Mouse (Mus musculus) forebrain, embryonic 10.5 days (tissue): ENCODE results near the gene Pilrb2. TPM values are rescaled to one million over a fixed set of nuclear protein-coding genes. Genes with fewer than 3 reads are reported as not detected.
"Not testable (repeated sequence)": the region's sequence is repeated elsewhere in the genome, so short reads cannot be mapped to it uniquely, and the experiment has no call there.

Experiments
- DNase-seq: peaks from one replicate; pipeline ENCODE4 v3.0.0-alpha.2; 2017; ENCODE audit warnings: low spot score; ENCODE audit errors: extremely low spot score
- H3K27ac ChIP-seq: fragments of 300-500 bp; sonication (generic); 2 replicates; pipeline ENCODE4 v1.5.1; 2016; ENCODE audit warnings: mild to moderate bottlenecking
- H3K27me3 ChIP-seq: fragments of 300-500 bp; sonication (generic); 2 replicates; pipeline ENCODE4 v1.6.1; 2016; ENCODE audit warnings: mild to moderate bottlenecking; ENCODE audit not compliant: poor library complexity, severe bottlenecking
- H3K36me3 ChIP-seq: fragments of 300-500 bp; sonication (generic); replicated peaks from 2 replicates; pipeline ENCODE4 v1.6.1; 2016; ENCODE audit warnings: mild to moderate bottlenecking, moderate library complexity
- H3K4me1 ChIP-seq: fragments of 300-500 bp; sonication (generic); 2 replicates; pipeline ENCODE4 v1.6.1; 2016
- H3K4me3 ChIP-seq: fragments of 300-500 bp; sonication (generic); 2 replicates; pipeline ENCODE4 v1.5.1; 2016; ENCODE audit warnings: mild to moderate bottlenecking, moderate library complexity
- H3K9me3 ChIP-seq: fragments of 300-500 bp; sonication (generic); 2 replicates; pipeline ENCODE4 v1.6.1; 2016; ENCODE audit warnings: mild to moderate bottlenecking, moderate library complexity
- WGBS: fragments of 180-500 bp; shearing (Covaris S2); methylation state at CpG from one replicate; pipeline ENCODE4 v1.1.7; 2016; 5-methylcytosine and 5-hydroxymethylcytosine counted together
- polyA plus RNA-seq: library from polyadenylated mRNA; unstranded; fragments of >200 nt; fragmentation: Nextera tagmentation; extraction: Ambion mirVana; gene quantifications from 2 replicates; pipeline ENCODE4 v1.2.1, GENCODE M21; 2016

Pilrb2 gene
- polyA plus RNA-seq, 1 experiment from 2014 or later, result not detected

DNA sequence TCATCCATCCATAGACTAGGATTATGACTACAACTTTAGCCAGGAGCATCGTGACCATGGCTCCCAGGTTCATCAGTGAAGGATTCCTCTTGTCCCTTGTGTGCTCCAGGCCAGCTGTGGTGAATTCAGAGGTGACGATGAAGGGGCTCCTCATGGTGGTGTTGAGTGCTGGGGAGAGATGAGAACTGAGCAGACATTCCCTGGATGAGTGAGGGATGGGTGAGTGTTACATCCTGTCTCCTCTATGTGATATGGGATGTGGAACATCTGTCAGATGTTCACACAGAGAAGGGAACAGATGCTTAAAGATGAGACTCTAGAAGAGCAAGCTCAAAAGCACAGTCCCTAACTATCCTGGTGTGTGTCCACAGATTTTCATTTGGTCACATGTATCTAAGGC, 3.0 kb downstream of the Pilrb2 start:
- not testable (repeated sequence) for H3K4me3 ChIP-seq, H3K27me3 ChIP-seq, H3K36me3 ChIP-seq, DNase-seq, H3K4me1 ChIP-seq, H3K9me3 ChIP-seq, H3K27ac ChIP-seq
- WGBS, result 79% methylated on average over 2 of the region's 2 CpGs

DNA sequence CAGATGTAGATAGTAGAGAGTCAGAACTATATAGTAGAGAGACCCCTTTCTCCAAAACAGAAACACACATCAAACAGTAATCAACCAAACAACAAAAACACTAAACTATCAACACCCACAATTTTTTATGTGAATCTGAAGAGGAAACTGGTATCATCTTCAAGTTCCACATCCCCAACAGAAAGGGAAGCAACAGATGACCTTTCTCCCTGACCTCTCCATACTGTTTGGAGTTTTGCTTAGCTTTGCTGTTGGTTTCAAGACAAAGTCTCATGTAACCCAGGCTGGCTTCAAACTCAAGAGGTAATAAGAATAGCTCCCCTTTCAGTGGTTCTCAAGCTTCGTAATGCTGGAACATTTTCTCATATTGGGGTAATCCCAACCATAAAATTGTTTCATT, 7.6 kb downstream of the Pilrb2 start:
- WGBS, result 89% methylated on average over 1 of the region's 1 CpGs
- H3K36me3 ChIP-seq, H3K27ac ChIP-seq, H3K4me3 ChIP-seq, DNase-seq, H3K4me1 ChIP-seq, H3K27me3 ChIP-seq, H3K9me3 ChIP-seq: not testable (repeated sequence)

DNA sequence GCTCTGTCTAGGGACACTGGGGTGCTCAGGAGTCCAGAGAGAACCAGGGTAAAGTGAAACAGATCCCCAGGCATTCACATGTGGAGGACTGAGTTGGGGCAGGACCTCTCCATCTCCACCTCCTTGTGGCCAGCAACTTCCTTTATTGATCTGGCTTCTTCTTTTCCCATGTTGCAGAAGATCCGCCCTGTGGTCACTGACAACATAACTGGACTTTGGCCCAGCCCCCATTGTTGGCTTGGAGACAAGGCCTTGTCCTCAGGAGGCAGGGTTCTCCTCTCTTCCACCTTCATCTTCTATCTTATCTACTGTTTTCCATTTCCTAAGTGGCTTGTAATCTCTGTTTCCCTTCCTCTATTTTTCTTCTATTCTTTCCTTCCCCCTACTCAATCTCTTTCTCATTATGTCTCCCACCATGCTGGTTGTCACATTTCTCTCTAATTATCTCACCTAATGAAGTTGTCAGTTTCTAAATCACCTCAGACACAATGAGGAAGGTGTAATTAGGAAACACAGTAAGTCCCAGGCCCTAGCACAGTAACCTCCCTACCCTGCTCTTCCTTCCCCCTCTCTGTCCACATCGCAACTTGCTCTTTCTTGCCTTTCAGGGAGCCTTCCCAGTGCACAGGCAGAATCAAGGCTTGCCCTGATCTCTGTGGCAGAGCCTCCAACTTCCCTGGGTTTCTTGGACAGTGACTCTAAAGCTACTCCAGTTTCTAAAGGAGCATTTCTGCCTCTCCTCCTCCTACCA, 13.5 kb downstream of the Pilrb2 start, which contains the start of gene Pilrb1:
Gene Pilrb1 (minus strand): TSS at position 147 of the 751 bp plus-strand sequence.
- H3K36me3 ChIP-seq, H3K27ac ChIP-seq, DNase-seq, H3K27me3 ChIP-seq, H3K9me3 ChIP-seq, H3K4me1 ChIP-seq, H3K4me3 ChIP-seq: not testable (repeated sequence)
- 79% methylated on average over 2 of the region's 2 CpGs for WGBS

DNA sequence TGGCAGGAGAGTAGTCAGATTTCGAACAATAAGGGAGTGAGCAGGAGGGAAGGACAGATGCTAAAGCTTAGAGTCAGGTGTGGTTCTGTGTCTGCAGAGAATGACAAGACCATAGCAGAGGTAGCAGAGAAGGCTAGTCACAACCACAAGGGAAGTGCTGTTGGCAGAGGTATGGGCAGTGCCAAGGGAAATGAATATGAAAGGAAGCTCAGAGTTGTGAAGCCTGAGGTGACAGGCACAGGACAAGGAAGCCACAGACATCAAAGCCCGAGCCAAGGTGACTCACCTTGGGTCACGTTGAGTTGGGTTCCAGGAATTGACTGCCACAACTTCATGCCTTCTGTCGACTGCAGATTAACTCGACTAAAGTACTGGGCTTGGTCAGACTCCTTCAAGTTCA, 14.7 kb downstream of the Pilrb2 start:
- not testable (repeated sequence) for H3K4me3 ChIP-seq, H3K9me3 ChIP-seq, DNase-seq, H3K27ac ChIP-seq, H3K4me1 ChIP-seq, H3K27me3 ChIP-seq, H3K36me3 ChIP-seq
- WGBS, result 83% methylated on average over 5 of the region's 5 CpGs

DNA sequence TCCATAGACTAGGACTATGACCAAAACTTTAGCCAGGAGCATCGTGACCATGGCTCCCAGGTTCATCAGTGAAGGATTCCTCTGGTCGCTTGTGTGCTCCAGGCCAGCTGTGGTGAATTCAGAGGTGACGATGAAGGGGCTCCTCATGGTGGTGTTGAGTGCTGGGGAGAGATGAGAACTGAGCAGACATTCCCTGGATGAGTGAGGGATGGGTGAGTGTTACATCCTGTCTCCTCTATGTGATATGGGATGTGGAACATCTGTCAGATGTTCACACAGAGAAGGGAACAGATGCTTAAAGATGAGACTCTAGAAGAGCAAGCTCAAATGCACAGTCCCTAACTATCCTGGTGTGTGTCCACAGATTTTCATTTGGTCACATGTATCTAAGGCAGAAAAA, 16.7 kb downstream of the Pilrb2 start:
- 85% methylated on average over 3 of the region's 3 CpGs for WGBS
- not testable (repeated sequence) for H3K27me3 ChIP-seq, H3K9me3 ChIP-seq, H3K36me3 ChIP-seq, H3K4me1 ChIP-seq, H3K4me3 ChIP-seq, H3K27ac ChIP-seq, DNase-seq

GRCm38 (mm10) chr5:137850313-137850712, 21.3 kb downstream of the Pilrb2 start:
- 87% methylated on average over 1 of the region's 1 CpGs for WGBS
- DNase-seq, H3K4me3 ChIP-seq, H3K27me3 ChIP-seq, H3K27ac ChIP-seq, H3K4me1 ChIP-seq, H3K36me3 ChIP-seq, H3K9me3 ChIP-seq: not testable (repeated sequence)

- not testable (repeated sequence) for DNase-seq, H3K4me1 ChIP-seq, H3K9me3 ChIP-seq, H3K36me3 ChIP-seq, H3K27ac ChIP-seq, H3K4me3 ChIP-seq, H3K27me3 ChIP-seq
Observed at GRCm38 (mm10) chr5:137837110-137837509, 34.5 kb downstream of the Pilrb2 start.

- Histone ChIP-seq H3K36me3 (no peaks in the 10 kb centered on the region), H3K27ac (no peak overlapping the region), H3K4me3 (no peak overlapping the region), H3K9me3 (no peaks in the 10 kb centered on the region), H3K27me3 (no peaks in the 10 kb centered on the region), H3K4me1 (no peaks in the 10 kb centered on the region)
- DNase-seq, result no peak
Observed at GRCm38 (mm10) chr5:137836611-137837010, 35.0 kb downstream of the Pilrb2 start.

GRCm38 (mm10) chr5:137835966-137836520, 35.6 kb downstream of the Pilrb2 start, which contains the start of gene Pilra:
Gene Pilra (minus strand): TSS chr5:137836281.
- not testable (repeated sequence) for H3K4me3 ChIP-seq, DNase-seq, H3K27ac ChIP-seq, H3K36me3 ChIP-seq, H3K4me1 ChIP-seq, H3K9me3 ChIP-seq, H3K27me3 ChIP-seq
- WGBS, result 83% methylated on average over 2 of the region's 2 CpGs

GRCm38 (mm10) chr5:137833500-137833899, 38.1 kb downstream of the Pilrb2 start:
- H3K9me3 ChIP-seq, result no peaks in the 10 kb centered on the region
- DNase-seq, result no peak
- no peaks in the 10 kb centered on the region for H3K4me1 ChIP-seq
- 66% methylated on average over 4 of the region's 4 CpGs for WGBS
- no peaks in the 10 kb centered on the region for H3K36me3 ChIP-seq
- H3K4me3 ChIP-seq, result no peak overlapping the region
- H3K27me3 ChIP-seq, result no peaks in the 10 kb centered on the region
- no peak overlapping the region for H3K27ac ChIP-seq

- DNase-seq, result no peak
- 86% methylated on average over 6 of the region's 6 CpGs for WGBS
- no peak overlapping the region for H3K27ac ChIP-seq
- H3K9me3 ChIP-seq, result no peaks in the 10 kb centered on the region
- H3K27me3 ChIP-seq, result no peaks in the 10 kb centered on the region
- H3K36me3 ChIP-seq, result no peaks in the 10 kb centered on the region
- H3K4me1 ChIP-seq, result no peaks in the 10 kb centered on the region
- no peak overlapping the region for H3K4me3 ChIP-seq
Observed at GRCm38 (mm10) chr5:137831506-137831905, 40.1 kb downstream of the Pilrb2 start.

DNA sequence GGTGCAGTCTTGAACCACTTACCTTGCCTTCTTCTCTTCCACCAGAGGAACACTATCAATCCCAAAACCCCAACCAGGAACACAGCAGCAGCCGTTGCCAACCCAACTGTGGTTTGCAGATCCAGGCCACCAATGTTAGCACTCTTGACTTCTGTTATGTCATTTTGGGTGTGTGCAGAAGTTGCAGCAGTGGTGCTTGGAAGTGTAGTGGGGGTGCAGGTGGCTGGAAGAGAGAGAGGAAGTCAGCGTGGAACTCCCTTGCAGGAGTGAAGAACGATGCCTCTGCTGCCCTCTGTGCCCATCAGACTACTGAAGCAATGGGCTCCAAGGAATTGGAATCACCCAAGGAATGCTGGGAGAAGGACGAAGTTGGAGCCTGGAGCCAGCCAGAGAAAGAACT, 40.5 kb downstream of the Pilrb2 start:
- no peaks in the 10 kb centered on the region for H3K36me3 ChIP-seq
- H3K9me3 ChIP-seq, result no peaks in the 10 kb centered on the region
- no peak overlapping the region for H3K4me3 ChIP-seq
- no peak overlapping the region for H3K27ac ChIP-seq
- 94% methylated on average over 4 of the region's 4 CpGs for WGBS
- H3K27me3 ChIP-seq, result no peaks in the 10 kb centered on the region
- no peaks in the 10 kb centered on the region for H3K4me1 ChIP-seq
- no peak for DNase-seq

DNA sequence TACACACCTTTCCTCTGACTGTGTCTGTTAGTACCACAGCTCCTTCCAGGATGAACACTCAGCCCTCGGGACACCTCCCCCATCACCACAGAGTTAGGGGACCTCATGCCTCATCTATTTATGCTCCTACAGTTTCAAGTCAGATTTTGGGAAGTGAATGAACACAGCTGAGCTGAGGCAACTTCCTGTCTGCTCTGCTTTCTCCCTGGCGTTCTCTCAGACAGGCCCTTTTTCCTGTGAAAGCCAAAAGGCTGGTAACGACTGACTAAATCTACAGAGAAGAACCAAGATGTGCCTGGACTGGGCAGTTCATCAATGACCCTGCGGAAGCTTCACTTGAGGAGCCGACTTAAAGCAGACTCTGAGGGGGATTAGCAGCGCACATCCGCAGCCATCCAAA, 41.4 kb downstream of the Pilrb2 start:
- Histone ChIP-seq H3K9me3 (no peaks in the 10 kb centered on the region), H3K36me3 (no peaks in the 10 kb centered on the region), H3K27ac (no peak overlapping the region), H3K4me3 (no peak overlapping the region), H3K27me3 (no peaks in the 10 kb centered on the region), H3K4me1 (no peaks in the 10 kb centered on the region)
- WGBS, result 86% methylated on average over 7 of the region's 7 CpGs
- no peak for DNase-seq

GRCm38 (mm10) chr5:137828694-137829093, 42.9 kb downstream of the Pilrb2 start:
- Histone ChIP-seq H3K9me3 (no peaks in the 10 kb centered on the region), H3K27ac (no peak overlapping the region), H3K4me1 (no peaks in the 10 kb centered on the region), H3K27me3 (no peaks in the 10 kb centered on the region), H3K36me3 (no peaks in the 10 kb centered on the region), H3K4me3 (no peak overlapping the region)
- WGBS, result 89% methylated on average over 6 of the region's 6 CpGs
- no peak for DNase-seq
